Mouse (Mus musculus) intestine, embryonic 14.5 days (tissue): Measurements from ENCODE around the gene Igf1r. TPM values are rescaled to one million over a fixed set of nuclear protein-coding genes. Genes with fewer than 3 reads are reported as not detected.

Source experiments
- ATAC-seq: fragments of 200-750 bp; cut with Nextera tagmentation; replicated peaks from 2 replicates; pipeline ENCODE4 v1.8.0; 2017; ENCODE audit warnings: low read depth, moderate number of reproducible peaks, moderate TSS enrichment, moderate library complexity; ENCODE audit not compliant: low FRiP score, low TSS enrichment
- DNase-seq: peaks from one replicate; pipeline ENCODE4 v3.0.0-alpha.2; 2018; ENCODE audit warnings: low spot score
- H3K27ac ChIP-seq: fragments of 300-500 bp; sonication (generic); 2 replicates; pipeline ENCODE4 v1.5.1; 2014; ENCODE audit warnings: low read depth, mild to moderate bottlenecking, control low read depth
- H3K27me3 ChIP-seq: fragments of 300-500 bp; sonication (generic); replicated peaks from 2 replicates; pipeline ENCODE4 v1.6.1; 2014; ENCODE audit warnings: low read length, control low read depth; ENCODE audit not compliant: control insufficient read depth, insufficient read depth
- H3K36me3 ChIP-seq: fragments of 300-500 bp; sonication (generic); 2 replicates; pipeline ENCODE4 v1.6.1; 2014; ENCODE audit warnings: low read length, control low read depth; ENCODE audit not compliant: control insufficient read depth, insufficient read depth
- H3K4me1 ChIP-seq: fragments of 300-500 bp; sonication (generic); replicated peaks from 2 replicates; pipeline ENCODE4 v1.6.1; 2014; ENCODE audit warnings: low read length, control low read depth, mixed read lengths; ENCODE audit not compliant: control insufficient read depth, insufficient read depth
- H3K4me2 ChIP-seq: fragments of 300-500 bp; sonication (generic); 2 replicates; pipeline ENCODE4 v1.6.1; 2014; ENCODE audit warnings: low read length
- H3K4me3 ChIP-seq: fragments of 300-500 bp; sonication (generic); 2 replicates; pipeline ENCODE4 v1.5.1; 2014; ENCODE audit warnings: low read depth, low read length, control low read depth, mixed read lengths
- H3K9ac ChIP-seq: fragments of 300-500 bp; sonication (generic); 2 replicates; pipeline ENCODE4 v1.6.1; 2014; ENCODE audit warnings: mild to moderate bottlenecking, low read length
- H3K9me3 ChIP-seq: fragments of 300-500 bp; sonication (generic); 2 replicates; pipeline ENCODE4 v1.6.1; 2016; ENCODE audit warnings: low read length, control low read depth; ENCODE audit not compliant: control insufficient read depth
- WGBS: fragments of 180-500 bp; shearing (Covaris S2); extraction: QIAGEN DNeasy Blood & Tissue Kit; methylation state at CpG from one replicate; pipeline ENCODE4 v1.1.7; 2014; 5-methylcytosine and 5-hydroxymethylcytosine counted together
- polyA plus RNA-seq: library from polyadenylated mRNA; unstranded; fragments of >200 nt; fragmentation: Nextera tagmentation; extraction: Ambion mirVana; gene quantifications from 2 replicates; pipeline ENCODE4 v1.2.1, GENCODE M21; 2014

Igf1r gene
- polyA plus RNA-seq, 1 experiment from 2014 or later: 18.4 TPM

DNA sequence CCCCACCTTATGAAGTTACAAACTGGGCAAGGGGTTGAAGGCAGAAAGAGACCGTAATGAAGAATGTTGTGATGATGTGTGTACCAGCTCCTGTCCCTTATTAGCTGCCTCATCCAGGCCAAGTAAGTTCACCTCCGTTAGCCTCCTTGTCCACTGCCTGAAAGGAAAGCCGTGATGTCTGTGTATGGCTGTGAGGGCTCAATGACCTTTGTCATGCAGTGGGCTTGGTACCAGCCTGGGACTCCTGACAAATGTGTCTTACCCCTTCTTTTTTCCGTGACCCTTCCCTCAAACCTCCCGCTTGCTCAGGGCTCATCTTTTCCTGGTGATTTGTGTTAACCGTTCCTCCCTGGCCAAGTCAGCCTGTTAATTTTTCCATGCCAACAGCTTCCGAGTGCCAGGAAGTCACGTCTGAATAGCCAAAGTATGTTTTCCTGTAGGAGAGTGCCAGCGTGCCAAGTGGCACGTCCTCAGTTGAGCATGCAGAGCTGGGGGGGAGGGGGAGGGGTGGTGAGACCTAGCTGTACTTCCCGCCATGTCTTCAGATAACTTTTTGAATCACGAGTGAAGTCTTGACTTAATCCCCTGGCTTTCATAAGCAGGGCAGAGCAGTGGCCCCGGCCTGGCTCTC is 178.4 kb downstream of the Igf1r start:
- no peaks in the 10 kb centered on the region for H3K27me3 ChIP-seq
- no peak overlapping the region for H3K27ac ChIP-seq
- H3K9ac ChIP-seq: no peak overlapping the region
- no peak overlapping the region for H3K4me2 ChIP-seq
- no peaks in the 10 kb centered on the region for H3K36me3 ChIP-seq
- DNase-seq (no peak), ATAC-seq (no peak)
- H3K9me3 ChIP-seq: no peaks in the 10 kb centered on the region
- 78% methylated on average over 13 of the region's 13 CpGs for WGBS
- H3K4me3 ChIP-seq: no peak overlapping the region
- peaks cover 16% of the 10 kb centered on the region for H3K4me1 ChIP-seq

DNA sequence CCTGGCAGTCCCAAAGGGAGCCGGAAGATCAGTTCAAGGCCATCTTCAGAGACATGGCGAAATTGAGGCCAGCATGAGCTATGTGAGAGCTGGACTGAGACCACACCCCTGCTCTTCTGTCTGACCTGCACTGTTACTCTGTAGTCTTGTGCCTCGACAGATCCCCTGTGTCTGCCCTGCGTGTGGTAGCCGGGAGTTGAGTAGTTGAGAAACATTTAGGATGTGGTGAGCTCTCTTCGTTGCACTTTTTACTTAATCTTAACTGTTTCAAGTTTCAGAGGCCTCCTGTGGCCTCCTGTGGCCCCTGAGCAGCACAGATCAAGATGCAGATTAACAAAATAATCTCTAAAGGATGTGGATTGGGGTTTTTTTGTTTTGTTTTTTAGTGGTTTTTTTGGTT is 181.1 kb downstream of the Igf1r start:
- DNase-seq (no peak), ATAC-seq (no peak)
- Histone ChIP-seq H3K4me1 (peaks cover 9% of the 10 kb centered on the region), H3K9me3 (no peaks in the 10 kb centered on the region), H3K9ac (no peak overlapping the region), H3K36me3 (no peaks in the 10 kb centered on the region), H3K4me2 (no peak overlapping the region), H3K4me3 (no peak overlapping the region), H3K27ac (no peak overlapping the region), H3K27me3 (no peaks in the 10 kb centered on the region)
- 58% methylated on average over 6 of the region's 6 CpGs for WGBS

DNA sequence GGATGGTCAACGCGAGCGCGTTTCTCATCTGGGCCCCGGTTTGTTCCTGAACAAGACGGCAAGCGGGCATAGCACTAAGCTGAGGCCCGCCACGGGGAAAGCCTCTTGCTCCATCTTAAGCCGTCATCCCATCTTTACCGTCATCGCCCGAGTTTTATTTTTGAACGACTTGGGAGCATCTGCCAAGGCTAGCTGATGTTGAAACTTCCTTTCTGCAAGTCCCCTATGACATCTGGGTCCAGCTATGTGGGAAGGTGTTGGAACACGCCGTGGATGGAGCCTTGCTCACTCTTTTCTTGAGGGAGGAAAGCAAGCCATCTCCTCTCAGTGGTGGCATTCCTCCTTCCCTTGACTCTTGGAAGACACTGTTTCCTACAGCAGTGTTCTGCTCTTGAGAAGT is 182.3 kb downstream of the Igf1r start:
- Histone ChIP-seq H3K27me3 (no peaks in the 10 kb centered on the region), H3K9ac (no peak overlapping the region), H3K4me1 (peaks cover 14% of the 10 kb centered on the region), H3K4me2 (no peak overlapping the region), H3K4me3 (no peak overlapping the region), H3K9me3 (no peaks in the 10 kb centered on the region), H3K27ac (no peak overlapping the region), H3K36me3 (no peaks in the 10 kb centered on the region)
- 89% methylated on average over 16 of the region's 16 CpGs for WGBS
- DNase-seq: no peak
- no peak for ATAC-seq

DNA sequence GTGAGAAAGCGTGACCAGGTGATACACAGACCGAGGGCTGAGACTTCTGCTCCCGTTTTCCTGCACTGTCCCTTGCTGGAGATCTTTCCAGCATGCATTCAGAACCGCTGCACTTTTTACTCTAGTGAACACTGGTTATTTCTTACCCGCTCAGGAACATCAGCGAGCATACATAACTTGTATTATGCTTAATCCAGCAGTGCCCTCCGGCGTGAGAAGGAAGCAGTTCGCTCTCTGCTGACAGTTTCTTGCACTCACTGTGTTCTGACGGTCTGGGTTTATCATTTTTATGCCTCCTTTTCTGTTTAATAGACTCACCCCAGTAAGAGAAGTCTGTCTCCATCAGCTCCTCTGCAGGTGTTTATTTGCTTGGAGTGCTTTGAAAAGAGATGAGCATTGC is 183.4 kb downstream of the Igf1r start:
- no peak overlapping the region for H3K27ac ChIP-seq
- no peak overlapping the region for H3K4me2 ChIP-seq
- no peaks in the 10 kb centered on the region for H3K9me3 ChIP-seq
- ATAC-seq: no peak
- no peaks in the 10 kb centered on the region for H3K27me3 ChIP-seq
- no peak overlapping the region for H3K4me3 ChIP-seq
- WGBS: 81% methylated on average over 10 of the region's 10 CpGs
- H3K9ac ChIP-seq: no peak overlapping the region
- no peak for DNase-seq
- peaks cover 10% of the 10 kb centered on the region; the same call in 1 of the 2 replicates for H3K4me1 ChIP-seq
- H3K36me3 ChIP-seq: no peaks in the 10 kb centered on the region

DNA sequence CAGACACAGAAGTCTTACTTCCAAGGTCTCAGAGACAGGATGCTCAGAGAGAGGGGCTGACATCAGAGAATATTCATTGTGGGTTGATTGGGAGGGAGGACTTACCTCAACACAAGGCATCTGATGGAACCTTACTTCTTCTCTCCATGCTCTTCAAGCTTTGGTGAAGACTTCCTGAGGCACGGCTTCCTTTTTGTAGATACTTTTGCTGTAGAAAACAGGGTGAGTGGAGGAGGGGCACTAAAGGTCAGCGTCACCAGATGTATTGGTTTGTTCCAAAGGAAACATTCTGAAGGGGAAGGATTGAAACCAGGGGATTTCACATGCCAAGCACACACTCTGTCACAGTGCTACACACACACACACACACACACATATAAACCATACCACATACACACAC is 186.8 kb downstream of the Igf1r start:
- no peak overlapping the region for H3K27ac ChIP-seq

DNA sequence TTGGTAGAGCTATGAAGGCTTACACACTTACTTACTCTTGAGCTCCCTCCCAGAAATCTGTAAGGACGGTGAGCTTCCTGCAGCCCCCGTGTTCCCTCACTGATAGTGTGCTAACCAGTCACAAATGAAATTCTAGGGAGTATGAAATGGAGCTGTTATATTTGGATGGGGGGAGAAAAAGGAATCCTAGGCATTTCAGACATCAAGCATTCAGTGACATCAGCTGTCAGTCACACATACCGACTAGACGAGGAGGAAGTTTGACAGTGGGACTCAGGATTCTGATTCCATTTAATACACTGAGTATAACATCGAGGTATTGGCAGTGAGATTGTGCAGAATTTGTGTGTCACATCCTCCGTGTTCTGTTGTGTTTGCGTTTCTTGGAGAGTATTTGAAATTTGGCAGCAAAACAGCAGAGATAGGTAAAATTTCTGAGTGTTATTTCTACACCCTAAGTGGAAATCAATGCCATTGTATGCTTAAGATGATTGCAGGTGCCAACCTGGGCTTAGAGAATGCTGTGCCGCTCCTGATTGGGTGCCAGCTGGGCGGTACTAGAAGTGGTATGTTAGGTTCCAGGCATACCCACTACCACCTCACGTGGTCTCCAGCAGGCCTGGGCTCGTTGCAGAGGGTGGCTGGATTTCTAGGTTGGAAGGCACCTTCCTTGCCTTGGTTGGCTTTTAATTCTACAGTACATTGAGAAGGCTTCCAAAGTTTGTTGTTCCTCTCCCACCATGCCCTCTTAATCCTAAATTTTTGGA is 187.6 kb downstream of the Igf1r start:
- Histone ChIP-seq H3K9ac (no peak overlapping the region), H3K4me2 (no peak overlapping the region), H3K27me3 (no peaks in the 10 kb centered on the region), H3K27ac (no peak overlapping the region), H3K36me3 (no peaks in the 10 kb centered on the region), H3K4me3 (no peak overlapping the region), H3K4me1 (peaks cover 10% of the 10 kb centered on the region; the same call in 1 of the 2 replicates), H3K9me3 (no peaks in the 10 kb centered on the region)
- WGBS: 74% methylated on average over 11 of the region's 11 CpGs
- DNase-seq (no peak), ATAC-seq (no peak)

More for the DNA sequence above, 186.8 kb downstream of the Igf1r start:
- Histone ChIP-seq H3K9ac (no peak overlapping the region), H3K4me3 (no peak overlapping the region), H3K27me3 (no peaks in the 10 kb centered on the region), H3K4me1 (peaks cover 10% of the 10 kb centered on the region; the same call in 1 of the 2 replicates), H3K4me2 (no peak overlapping the region), H3K9me3 (no peaks in the 10 kb centered on the region), H3K36me3 (no peaks in the 10 kb centered on the region)
- ATAC-seq: no peak
- WGBS: 38% methylated on average over 2 of the region's 2 CpGs
- no peak for DNase-seq

DNA sequence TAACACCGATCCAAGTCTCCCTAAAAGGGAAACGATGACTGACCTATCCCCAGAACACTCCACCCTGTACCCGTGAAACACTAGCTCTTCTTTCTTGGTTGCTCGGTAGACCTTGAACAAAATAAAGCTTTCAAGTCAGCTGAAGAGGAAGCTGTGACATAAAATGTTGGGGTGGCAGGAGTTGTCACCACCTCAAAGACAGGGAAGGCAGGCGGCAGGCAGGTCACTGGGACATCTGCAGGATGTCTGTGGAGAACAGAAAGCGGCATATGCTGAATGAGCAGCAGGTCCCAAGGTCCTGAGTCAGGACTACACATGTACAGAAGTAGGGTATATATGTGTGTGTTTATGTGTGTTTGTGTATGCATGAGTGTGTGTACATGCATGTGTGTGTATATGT is 191.6 kb downstream of the Igf1r start:
- no peak overlapping the region for H3K4me2 ChIP-seq
- 81% methylated on average over 6 of the region's 6 CpGs for WGBS
- H3K27ac ChIP-seq: no peak overlapping the region

DNA sequence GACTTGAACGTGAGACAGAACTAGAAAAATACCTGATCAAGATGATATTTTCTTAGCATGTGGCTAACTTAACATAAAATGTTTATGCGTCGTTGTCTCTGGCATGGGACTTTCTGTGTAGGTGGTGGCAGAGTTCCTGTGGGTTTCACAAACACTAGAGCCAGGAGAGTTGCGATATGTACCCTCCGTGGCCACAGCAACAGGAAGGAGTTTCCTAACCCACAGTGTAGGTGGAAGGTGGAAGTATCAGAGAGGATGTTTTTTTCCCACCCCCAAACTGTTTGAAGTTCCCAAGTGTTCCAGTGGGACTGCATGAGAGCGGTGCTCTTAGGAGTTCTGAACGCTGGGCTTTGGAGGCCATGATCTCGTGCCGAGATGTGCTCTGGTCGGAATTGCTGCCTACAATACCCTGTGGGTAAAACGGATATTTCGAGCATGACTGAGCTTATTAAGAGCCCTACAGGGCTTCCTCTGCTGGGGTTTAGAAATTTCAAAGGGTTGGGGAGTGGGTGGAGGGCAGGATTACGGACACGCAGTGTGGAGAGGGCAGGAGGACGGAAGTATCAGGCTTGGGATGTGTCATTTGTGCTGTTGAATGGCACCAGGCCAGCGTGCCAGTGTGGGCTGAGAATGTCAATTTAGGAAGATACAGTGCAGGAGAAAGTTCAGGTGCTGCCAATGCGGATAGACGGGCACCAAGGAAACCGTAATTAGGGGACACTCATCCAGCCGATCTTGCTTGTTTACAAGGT is 195.8 kb downstream of the Igf1r start:
- Histone ChIP-seq H3K27me3 (no peaks in the 10 kb centered on the region), H3K9me3 (no peaks in the 10 kb centered on the region), H3K4me3 (no peak overlapping the region), H3K27ac (no peak overlapping the region), H3K4me1 (peaks cover 20% of the 10 kb centered on the region; the same call in 1 of the 2 replicates), H3K36me3 (no peaks in the 10 kb centered on the region), H3K4me2 (no peak overlapping the region), H3K9ac (no peak overlapping the region)
- no peak for ATAC-seq
- DNase-seq: no peak
- 78% methylated on average over 20 of the region's 20 CpGs for WGBS

More for the DNA sequence above, 191.6 kb downstream of the Igf1r start:
- Histone ChIP-seq H3K36me3 (no peaks in the 10 kb centered on the region), H3K9ac (no peak overlapping the region), H3K4me1 (peaks cover 3% of the 10 kb centered on the region; the same call in 1 of the 2 replicates), H3K27me3 (no peaks in the 10 kb centered on the region), H3K4me3 (no peak overlapping the region), H3K9me3 (no peaks in the 10 kb centered on the region)
- ATAC-seq (no peak), DNase-seq (no peak)
